Mouse (Mus musculus): ENCODE results near the gene Olfr588-ps1.
"Not testable (repeated sequence)": the region's sequence is repeated elsewhere in the genome, so short reads cannot be mapped to it uniquely, and the experiment has no call there.

Gene Olfr588-ps1

DNA sequence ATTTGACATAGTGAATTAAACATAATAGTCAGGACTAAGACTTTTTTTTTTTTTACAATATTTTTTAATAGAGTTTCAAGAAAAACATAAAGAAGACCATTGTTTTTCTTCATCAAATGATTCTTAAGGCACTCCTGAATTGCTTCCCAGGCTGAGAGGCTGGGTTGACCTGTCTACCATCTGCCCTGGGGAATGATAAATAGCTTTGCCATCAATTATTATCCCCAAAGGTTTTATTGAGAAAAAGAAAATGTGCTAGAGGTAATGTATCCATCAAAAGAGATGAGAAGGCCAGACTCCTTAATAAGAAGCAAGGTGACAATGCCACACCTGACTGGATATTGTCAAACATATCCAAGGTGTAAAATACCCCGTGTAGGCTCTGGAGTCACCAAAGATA is at the start of gene Olfr588-ps1:
Olfr588-ps1 (plus strand) TSS at position 301 of the 400 bp plus-strand sequence.
- DNase-seq (ENCODE audit: low spot score): no peak

DNA sequence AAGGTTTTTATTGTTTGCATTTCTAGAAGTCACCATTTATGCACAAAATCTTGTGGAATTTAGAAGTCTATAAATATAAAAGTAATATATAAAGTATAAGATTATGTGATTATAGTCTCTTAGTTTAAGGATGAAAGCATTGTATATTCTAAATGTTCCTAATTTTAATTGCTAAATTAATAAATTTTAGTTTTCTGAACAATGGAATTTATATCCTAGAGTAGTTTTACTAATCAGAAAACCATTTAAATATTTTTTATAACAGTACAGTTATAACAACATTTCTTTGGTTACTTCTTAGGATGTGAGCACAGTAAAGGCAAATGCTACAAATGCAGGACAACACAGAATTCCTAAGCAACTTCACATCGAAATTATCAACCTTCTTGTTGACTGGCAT is 43.3 kb upstream of the Olfr588-ps1 start, which contains the start of gene Olfr585:
Olfr585 (plus strand) TSS at position 301 of the 400 bp plus-strand sequence.
- DNase-seq (ENCODE audit: low spot score): no peak

DNA sequence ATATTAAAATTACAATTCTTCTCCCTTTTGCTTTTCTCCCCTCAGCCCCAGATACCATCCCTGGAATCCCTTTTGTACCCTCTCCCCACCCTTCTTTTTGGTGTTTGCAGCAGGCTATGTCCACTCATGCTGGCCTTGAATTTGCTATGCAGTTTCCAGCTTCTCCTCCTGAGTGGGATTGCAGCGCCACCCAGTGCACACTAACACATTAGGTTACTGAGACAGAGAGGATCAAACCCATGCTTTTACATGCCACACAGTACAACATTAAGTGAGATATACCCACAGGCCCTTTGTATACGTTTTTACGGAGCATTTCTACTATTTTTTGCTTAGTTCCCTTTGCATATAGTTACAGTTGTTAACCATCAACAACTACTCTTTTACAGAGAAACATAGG is 21.3 kb upstream of the Olfr588-ps1 start:
- DNase-seq (ENCODE audit: low spot score): no peak

DNA sequence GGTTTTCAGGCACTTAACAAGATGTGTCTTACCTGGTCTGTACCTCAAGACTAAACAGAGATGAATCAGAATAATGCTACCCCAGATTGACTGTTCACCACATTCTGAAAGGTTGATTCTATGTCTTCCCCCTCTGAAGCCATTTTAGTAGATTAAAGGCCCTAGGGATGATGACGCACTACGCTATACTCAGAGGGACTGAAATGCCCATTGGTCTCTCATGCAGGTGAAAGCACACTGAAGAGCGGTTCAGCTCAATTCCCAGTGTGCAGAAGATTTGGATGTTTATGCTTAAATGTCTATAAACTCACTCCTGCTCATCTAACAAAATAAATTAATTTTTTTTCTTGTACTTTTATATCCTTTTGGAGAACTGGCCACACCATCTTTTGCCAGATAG is 15.1 kb upstream of the Olfr588-ps1 start, which contains the start of gene Olfr586:
Olfr586 (minus strand) TSS at position 101 of the 400 bp plus-strand sequence.
- no peak for DNase-seq (ENCODE audit: low spot score)

DNA sequence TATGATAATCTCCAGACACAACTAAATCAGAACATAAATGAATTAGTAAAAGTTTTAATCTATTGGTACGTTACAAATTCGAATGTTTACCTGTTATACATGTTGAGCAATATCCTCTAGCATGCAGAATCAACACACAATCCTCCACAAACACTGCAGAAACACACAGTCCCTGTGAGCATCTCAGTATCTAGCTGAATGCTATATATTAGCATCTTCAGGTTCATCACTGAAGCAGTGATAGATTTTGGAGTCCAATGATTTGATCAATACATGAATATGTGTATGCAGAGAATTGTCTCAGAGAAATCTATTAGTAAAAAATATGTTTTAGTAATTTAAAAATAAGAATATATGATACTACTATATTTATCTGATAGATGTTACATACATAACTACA is 15.6 kb downstream of the Olfr588-ps1 start, which contains the start of gene Olfr589:
Olfr589 (minus strand) TSS at position 101 of the 400 bp plus-strand sequence.
- DNase-seq (ENCODE audit: low spot score): no peak

DNA sequence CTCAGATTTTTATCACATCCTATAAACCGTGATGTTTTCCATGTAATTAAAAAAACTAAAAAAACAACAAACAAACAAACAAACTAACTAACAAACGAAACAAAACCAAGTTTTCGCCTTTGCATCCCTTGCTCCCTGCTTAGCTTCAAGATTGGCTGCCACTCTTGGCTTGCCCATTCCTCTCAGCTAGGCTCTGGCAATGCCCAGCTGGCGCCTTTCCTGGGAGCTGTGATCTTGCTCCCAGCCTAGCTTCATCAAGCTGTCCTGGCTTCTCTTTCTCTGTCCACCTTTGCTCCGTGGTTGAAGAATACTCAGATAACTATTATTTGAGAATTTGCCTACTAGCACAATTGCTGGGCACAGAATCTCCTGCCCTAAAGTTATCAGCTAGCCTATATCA is 29.0 kb downstream of the Olfr588-ps1 start:
- DNase-seq (ENCODE audit: low spot score): no peak

DNA sequence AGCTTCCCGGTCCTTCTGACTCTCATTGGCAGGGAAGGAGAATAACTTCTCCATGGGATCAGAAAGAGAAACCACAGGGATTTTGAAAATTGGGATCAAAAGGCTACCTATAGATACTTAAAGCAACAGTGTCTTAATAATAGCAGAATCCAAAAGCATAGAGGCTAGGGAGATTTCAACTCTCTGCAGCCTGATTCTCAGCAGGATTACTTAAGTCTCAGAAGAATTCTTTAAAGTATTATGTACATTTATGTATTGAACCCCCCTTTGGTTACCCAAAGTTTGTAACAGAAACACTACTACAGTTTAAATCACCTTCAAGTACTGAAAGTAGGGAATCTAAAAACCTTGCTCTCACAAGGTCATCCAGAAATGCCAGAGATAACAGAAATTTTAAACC is 37.6 kb downstream of the Olfr588-ps1 start, which contains the start of gene Olfr591:
Olfr591 (minus strand) TSS at position 101 of the 400 bp plus-strand sequence.
- DNase-seq (ENCODE audit: low spot score): no peak

DNA sequence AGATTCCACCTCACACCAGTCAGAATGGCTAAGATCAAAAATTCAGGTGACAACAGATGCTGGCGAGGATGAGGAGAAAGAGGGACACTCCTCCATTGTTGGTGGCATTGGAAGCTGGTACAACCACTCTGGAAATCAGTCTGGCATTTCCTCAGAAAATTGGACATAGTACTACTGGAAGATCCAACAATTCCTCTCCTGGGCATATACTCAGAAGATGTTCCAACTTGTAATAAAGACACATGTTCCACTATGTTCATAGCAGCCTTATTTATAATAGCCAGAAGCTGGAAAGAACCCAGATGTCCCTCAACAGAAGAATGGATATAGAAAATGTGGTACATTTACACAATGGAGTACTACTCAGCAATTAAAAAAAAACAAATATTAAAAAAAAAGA is 43.8 kb downstream of the Olfr588-ps1 start, which contains the start of gene Olfr592:
Olfr592 (plus strand) TSS at position 301 of the 400 bp plus-strand sequence.
- DNase-seq (ENCODE audit: low spot score): not testable (repeated sequence)

Data from ovary, postnatal 10 days (tissue).